Mouse (Mus musculus) megakaryocyte-erythroid progenitor cell, adult 5-6 weeks (primary cell): ENCODE results near the gene Gm20481. TPM values are rescaled to one million over a fixed set of nuclear protein-coding genes. Genes with fewer than 3 reads are reported as not detected.
A peak's percentile ranks its signal among the peaks of the same experiment; 100 is the strongest.
"Not testable (repeated sequence)": the region's sequence is repeated elsewhere in the genome, so short reads cannot be mapped to it uniquely, and the experiment has no call there.

Source experiments
- ATAC-seq: replicated peaks from 2 replicates; pipeline ENCODE4 v1.8.0; 2016; ENCODE audit warnings: mild to moderate bottlenecking, inconsistent platforms; ENCODE audit not compliant: severe bottlenecking, poor library complexity, low FRiP score, low TSS enrichment
- total RNA-seq, 2 experiments: library from RNA; stranded (forward) in 1 of 2; stranded (reverse) in 1 of 2; fragments of 200-1000, 215-1000 nt in 1 of 2; fragments of >200 nt in 1 of 2; fragmentation: Nextera tagmentation in 1 of 2; gene quantifications; 2 replicates each; pipeline ENCODE4 v1.2.3; 2014 to 2017

Gene Gm20481
- total RNA-seq, 2 experiments from 2014 or later, result not detected

DNA sequence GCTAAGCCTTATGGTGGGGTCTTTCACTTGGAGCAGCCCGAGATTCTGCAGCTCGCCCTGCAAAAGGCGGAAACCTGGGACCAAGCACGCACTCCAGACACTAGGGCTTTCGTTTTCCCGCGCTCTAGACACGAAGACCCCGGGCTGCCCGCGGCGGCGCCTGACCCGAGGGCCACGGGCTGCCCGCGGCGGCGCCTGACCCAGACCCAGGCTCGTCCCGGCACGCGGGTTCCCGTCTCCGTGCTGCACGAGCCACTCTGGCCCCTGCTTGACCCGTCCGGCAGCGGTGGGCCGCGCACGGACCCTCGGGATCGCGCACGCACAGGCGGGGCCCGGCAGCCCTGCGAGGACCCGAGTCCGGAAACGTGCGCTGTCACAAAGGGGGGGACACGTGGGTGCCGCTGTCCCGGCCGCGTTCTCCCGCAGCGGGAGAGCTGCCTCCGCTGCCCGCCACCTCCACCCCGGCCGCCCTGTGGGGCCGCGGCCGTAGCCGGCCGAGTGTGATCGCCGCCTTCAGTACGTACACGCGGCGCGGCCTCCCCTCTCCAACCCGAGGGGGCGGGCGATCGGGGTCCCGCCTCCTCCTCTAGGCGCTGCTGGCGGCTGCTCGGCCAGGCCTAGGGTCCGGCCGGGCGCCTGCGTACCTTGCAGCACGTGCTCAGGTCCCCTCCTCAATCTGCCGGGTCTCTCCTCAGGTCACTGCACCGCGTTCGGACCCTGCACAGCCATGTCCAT, 31.2 kb downstream of the Gm20481 start, which contains the start of gene Vars:
Gene Vars (plus strand): TSS at position 271 of the 735 bp plus-strand sequence.
- ATAC-seq, result peak; percentile 23

DNA sequence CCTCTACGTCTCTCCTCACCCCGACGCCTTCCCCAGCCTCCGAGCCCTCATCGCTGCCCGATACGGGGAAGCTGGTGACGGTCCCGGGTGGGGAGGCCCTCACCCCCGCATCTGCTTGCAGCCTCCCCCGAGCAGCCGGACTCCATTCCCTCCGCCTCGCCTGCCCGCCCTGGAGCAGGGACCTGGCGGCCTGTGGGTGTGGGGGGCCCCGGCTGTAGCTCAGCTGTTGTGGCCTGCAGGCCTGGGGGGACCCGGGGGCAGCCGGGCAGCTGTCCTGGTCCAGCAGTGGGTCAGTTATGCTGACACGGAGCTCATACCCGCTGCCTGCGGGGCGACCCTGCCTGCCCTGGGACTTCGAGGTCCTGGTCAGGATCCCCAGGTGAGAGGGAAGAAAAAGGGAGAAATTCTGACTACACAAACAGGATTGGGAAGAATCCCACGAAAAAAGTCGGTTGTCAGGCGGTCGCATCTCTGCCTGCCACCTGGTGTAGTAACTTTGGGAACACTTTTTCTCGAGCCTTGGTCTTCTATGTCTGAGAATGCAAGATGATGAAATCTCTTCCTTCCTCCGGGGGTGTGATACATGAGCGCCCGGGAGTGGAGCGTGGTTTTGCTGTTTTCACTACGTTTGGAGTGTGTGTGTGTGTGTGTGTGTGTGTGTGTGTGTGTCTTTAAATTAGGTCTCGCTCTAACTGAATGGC, 31.9 kb downstream of the Gm20481 start:
- ATAC-seq, result peak; percentile 5

- ATAC-seq, result peak; percentile 49
Observed at GRCm38 (mm10) chr17:35002153-35002865, 32.6 kb downstream of the Gm20481 start.

DNA sequence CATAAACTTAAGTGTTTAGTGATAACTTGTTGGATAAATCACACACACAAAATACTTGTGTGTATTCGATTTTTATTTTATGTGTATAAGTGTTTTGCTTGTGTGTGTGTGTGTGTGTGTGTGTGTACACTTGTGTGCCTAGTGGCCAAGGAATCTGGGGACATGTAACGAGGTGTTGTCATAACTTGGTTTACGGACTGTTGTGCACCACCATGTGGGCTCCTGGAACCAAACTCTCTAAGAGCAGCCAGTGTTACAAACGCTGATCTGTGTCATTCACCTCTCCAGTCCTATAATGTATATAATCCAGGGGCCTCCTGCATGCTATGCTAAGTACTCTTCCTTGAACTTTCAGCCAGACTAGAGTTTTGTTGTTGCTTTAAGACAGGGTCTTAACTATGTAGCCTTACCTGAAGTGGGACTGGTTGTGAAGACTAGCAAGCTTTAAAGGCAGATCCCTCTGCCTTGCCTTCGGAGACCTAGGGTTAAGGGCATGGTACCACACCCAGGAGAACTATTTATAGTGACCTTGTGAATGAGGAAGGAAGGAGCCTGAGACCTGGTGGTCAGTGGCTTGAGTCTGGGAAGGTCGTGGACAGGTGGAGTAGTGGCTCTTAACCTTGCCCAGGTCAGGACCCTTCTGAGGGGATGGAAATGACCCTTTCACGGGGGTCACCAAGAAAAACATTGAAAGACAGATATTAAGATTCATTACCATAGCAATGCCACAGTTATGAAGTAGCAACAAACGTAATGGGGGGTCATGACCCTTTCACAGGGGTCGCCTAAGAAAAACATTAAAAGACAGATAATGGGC, 33.5 kb downstream of the Gm20481 start:
- no peak for ATAC-seq

DNA sequence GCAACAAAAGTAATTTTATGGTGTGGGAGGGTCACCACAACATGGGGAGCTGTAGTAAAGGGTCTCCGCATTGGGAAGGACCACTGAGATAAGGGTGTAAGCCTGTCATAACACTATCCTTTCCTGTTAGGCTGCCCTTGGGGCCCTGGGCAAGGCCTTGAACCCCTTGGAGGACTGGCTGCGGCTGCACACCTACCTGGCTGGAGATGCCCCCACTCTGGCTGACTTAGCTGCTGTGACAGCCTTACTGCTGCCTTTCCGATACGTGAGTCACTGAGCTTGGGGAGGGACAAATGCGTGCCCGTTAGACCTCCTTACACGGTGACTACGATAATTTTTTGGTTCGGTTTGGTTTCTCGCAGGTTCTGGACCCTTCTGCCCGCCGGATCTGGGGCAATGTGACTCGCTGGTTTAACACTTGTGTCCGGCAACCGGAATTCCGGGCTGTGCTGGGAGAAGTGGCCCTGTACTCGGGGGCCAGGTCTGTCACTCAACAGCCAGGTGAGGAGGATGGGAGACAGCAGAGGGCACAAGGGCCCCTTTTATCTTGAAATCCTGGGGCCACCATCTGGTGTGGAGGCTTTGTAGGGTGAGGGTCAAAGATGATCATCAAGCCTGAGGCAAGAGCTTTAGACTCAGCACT, 34.5 kb downstream of the Gm20481 start:
- no peak for ATAC-seq

- ATAC-seq, result no peak
Observed at GRCm38 (mm10) chr17:35005158-35005557, 35.4 kb downstream of the Gm20481 start.

DNA sequence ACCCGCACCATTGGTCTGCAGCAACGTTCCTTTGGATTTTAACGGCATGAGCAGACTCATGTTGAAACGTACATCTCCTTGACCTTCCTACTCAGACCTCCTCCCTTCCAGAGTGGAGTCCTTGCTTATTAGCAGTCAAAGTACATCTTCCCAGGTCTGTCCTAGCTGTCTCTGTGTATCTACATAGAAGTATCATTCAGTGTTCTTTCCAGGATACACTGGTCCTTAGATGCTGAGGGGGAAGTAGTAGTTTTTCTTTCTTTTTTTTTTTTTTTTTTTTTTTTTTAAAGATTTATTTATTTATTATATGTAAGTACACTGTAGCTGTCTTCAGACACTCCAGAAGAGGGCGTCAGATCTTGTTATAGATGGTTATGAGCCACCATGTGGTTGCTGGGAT, 36.2 kb downstream of the Gm20481 start:
- ATAC-seq, result not testable (repeated sequence)

DNA sequence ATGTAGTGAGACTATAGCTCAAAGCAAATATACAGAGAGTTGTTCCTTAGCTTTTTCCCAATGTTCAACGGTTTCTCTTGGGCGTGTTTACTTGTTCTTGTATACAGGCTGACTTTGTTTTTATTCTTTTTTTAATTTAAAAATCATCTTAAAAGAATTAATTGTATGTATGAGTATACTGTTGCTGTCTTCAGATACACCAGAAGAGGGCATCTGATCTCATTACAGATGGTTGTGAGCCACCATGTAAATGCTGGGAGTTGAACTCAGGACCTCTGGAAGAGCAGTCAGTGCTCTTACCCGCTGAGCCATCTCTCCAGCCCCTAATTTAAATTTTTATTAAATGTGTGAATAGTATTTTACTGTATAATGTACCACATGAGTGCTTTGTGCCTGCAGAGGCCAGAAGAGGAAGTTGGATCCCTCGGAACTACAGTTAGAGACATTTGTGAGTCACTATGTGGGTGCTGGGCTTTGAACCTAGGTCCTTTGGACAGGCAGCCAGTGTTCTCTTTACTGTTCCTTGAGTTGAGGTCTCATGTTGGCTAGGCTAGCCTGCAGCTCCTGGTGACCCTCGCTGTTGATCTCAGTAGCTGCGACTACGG, 37.8 kb downstream of the Gm20481 start:
- ATAC-seq, result no peak

DNA sequence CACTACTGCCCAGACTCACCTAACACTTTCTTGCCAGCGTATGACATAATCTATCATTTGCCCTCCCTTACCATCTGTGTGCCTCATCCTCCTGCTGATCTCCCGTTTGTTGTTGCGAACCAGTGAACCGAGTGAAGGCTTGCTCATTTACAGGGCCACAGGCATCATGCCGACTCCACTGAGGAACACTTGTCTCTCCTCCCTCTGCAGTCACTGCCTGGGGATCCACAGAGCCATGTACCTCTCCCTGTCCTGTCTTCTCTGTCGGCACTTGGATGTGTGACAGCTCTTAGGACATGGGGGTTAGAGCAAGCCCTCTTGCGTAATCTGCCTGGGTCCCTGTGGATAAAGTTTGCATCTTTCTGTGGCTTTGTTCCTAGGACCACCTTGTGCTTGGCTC, 39.9 kb downstream of the Gm20481 start:
- ATAC-seq, result no peak

DNA sequence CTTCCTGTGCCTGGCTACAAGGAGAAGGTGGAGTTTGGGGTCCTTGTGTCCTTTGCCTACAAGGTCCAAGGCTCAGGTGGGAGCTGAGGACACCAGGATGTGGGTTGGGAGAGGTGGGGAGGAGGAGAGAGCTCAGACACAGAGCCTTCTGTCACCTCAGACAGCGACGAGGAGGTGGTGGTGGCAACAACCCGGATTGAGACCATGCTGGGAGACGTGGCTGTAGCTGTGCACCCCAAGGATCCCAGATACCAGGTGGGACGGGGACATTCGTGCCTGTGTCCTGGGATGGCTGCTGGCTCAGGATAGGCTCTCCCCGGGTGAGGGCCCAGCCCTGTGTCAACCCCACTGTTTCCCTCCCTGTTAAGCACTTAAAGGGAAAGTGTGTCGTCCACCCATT, 41.7 kb downstream of the Gm20481 start:
- ATAC-seq, result no peak

DNA sequence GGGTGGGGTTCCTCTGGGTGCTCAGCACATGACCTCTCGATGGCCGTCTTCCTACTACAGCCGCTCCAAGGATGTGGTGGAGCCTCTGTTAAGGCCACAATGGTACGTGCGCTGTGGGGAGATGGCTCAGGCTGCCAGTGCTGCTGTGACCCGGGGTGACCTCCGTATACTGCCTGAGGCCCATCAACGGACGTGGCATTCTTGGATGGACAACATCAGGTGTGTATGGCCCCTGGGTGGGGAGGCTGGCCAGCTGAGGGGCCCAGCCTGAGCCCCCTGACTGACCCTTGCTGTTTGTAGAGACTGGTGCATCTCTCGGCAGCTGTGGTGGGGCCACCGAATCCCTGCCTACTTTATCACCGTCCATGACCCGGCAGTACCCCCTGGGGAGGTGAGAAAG, 42.7 kb downstream of the Gm20481 start:
- ATAC-seq, result no peak

DNA sequence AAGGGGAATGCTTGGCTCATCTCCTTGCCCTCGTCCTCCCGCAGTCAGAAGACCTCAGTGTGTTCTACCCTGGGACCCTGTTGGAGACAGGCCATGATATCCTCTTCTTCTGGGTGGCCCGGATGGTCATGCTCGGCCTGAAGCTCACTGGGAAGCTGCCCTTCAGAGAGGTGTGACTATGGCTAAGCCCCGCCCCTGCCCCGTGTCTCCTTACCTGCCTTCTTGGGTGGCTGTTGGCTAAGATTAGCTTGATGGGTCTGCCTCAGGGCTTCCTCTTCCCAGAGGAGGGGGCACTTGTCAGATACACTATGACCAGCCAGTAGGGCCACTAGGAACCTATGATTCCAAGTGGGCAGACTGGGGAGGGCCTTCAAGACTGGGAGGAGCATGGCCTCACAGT, 43.5 kb downstream of the Gm20481 start:
- ATAC-seq, result no peak

DNA sequence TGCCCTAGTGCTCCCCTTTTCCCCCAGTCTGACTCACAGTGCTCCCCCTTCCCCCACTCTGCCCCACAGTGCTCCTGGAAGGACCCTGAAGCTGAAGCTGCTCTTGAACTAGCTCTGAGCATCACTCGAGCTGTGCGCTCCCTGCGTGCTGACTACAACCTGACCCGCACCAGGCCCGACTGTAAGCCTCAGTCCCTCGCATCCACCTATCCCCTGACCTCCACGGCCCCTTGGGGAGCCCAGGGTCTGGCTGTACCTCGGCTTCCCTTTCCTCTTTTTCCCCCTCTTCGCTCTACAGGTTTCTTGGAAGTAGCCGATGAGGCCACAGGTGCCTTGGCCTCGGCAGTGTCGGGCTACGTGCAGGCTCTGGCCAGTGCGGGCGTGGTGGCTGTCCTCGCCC, 45.6 kb downstream of the Gm20481 start:
- no peak for ATAC-seq

DNA sequence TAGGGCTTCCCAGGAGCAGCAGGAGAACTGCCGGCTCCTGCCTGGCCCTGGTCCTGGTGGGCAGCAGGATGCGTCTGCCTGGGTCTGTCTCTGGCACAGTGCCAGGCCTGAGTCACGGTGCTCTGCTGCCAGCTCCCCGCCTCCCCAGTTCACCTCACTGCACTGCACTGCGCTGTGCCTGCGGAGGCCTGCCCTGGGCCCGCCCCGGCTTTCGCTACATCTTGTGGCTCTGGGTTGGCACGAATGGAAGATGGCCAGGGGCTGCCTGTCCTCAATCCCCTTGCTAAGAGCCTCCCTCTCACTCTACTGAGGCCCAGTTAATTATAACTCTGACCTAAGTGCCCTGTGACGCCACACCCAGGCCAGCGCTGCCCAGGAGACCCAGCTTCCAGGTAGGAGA, 46.7 kb downstream of the Gm20481 start, which contains the start of gene Vwa7:
Gene Vwa7 (plus strand): TSS at position 204 of the 400 bp plus-strand sequence.
- peak; percentile 38 for ATAC-seq

DNA sequence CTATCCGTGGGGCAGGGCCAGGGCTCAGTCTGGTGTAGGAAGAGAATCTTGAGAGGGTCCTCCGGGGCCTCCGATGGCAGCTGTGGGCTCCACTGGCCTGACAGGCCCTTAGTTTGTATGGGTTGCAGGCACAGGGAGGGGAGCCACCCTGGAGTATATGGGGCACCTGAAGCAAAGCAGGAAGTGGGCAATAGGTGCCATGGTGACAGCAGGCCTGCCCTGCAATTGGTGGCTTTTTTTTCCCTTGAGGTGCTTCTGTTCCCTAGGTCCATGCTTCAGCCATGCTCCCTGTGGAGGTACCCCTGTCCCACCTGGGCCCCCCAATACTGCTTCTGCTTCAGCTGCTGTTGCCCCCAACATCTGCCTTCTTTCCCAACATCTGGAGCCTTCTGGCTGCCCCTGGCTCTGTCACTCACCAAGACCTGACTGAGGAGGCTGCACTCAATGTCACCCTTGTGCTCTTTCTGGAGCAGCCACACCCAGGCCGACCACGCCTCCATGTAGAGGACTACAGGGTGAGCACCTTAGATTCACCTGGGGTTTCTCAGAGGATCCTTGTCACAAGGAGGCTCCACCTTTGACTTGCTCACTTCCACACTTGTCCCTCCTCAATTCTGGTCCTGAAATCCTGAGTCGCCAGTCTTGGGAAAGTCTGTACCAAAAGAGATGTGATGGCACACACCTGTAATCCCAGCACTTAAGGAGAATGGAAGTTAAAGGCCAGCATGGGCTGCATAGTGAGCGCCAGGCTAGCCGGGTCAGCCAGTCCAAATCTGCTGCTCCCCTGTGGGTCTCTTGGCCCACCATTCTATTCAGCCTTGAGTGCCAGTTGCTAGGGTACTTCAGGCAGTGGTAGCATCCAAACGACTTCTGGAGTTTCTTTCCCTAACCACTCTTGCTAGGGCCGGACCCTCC, 47.3 kb downstream of the Gm20481 start:
- ATAC-seq, result no peak

DNA sequence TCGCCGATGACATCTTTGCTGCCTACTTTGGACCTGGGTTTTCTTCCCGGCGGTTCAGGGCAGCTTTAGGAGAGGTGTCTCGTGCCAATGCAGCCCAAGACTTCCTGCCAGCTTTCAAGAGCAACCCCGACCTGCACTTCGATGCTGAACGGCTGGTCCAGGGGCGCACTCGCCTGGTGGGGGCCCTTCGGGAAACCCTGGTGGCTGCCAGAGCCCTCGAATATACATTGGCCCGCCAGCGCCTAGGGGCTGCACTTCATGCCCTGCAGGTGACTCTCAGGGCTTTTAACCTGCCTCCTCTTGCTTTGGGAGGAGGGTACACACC, 48.0 kb downstream of the Gm20481 start:
- ATAC-seq, result no peak

GRCm38 (mm10) chr17:35018171-35018570, 48.5 kb downstream of the Gm20481 start:
- ATAC-seq, result no peak

DNA sequence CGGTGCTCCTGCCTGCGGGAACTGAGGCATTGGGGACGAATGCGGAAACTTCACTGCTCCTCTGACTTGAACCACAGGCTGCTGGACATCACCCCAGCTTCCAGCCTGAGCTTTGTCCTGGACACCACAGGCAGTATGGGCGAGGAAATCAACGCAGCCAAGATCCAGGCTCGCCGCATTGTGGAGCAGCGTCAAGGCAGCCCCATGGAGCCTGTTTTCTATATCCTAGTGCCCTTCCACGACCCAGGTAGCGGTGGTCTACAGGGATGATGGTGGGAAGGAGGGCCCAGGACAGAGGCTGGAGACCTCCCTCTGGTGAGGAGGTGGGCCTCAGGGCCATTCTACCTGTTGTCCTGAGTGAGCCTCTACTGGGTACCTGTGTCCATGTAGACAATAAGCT, 50.2 kb downstream of the Gm20481 start:
- ATAC-seq, result no peak
